Mouse (Mus musculus): Measurements from ENCODE around the gene Tspan14. TPM values are rescaled to one million over a fixed set of nuclear protein-coding genes. Genes with fewer than 3 reads are reported as not detected.
A peak's percentile ranks its signal among the peaks of the same experiment; 100 is the strongest.

Gene Tspan14
- total RNA-seq, 2 experiments from 2014 or later: 11.5 to 12.1 TPM

DNA sequence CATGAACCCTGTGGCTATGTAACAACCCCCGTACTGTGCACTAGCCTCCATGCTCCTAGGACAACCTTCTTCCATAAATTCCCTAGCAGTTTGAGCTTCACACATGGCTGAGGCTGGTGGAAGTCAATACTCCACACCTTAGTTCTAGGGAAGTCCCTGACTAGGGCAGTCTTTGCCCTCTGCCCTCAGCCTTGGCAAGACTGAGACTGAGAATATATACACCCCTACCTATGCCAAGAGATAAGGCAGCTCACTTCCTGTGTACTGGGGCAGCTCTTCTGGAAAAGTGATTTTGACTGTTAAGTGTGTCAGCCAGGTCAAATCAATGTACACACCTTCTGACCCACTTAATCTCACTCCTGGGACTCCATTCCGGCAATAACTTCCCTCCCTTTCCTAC, 39.6 kb downstream of the Tspan14 start:
- DNase-seq: no peak

DNA sequence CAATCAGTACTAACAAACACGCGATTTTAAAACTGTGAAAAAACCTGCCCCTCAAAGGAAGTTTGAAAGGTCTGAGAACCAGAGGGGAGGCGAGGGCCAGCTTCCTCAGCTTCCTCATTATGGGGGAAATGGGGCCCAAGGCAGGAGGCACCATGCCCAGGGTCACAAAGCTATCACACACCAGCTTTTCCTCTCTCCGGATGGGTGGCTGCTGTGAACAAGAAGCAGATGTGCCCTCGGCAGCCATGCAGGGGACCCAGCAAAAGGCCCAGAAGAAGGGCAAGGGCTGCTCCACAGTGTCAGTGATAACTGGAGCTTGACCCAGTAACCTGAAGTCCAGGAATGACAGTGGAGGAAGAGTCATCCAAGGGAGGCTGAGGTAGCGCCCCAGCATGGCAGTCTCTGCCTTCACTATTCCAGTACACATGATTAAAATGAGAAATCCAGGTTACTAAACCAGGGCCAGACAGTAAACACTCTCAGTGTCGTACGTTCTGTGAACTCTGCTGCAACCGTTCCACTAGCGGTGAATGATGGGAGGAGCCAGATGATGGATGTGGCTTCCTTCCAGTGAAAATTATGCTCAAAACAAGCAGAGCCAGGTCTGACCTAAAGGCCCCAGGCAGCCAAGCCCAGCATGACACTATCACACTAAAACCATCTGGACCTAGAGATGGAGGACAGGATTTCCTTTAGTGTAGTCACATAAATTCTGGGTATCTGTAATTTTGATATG, 42.1 kb downstream of the Tspan14 start:
- no peak for DNase-seq
- intact Hi-C loops (cut with DNase I): no loop called here

More for the DNA sequence above, 39.6 kb downstream of the Tspan14 start:
- intact Hi-C loops (cut with DNase I): no loop called here

DNA sequence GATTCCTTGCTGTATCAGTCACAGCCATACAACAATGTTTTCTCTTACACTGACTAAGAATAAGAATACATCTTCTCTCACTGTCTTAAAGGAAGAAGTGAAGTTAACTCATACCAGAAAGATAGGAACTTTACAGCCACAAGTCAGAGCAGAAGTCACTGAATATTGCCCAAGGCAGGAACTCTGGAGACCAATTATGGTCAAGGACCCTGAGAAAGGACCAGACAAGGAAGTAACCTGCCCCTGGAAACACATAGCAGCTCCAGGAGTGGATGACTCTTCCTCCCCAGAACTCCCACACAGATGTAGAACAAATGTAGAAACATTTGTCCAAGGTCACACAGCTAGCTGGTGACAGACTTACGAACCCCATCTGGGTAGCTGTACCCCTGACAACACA, 45.4 kb downstream of the Tspan14 start:
- DNase-seq: no peak
- intact Hi-C loops (cut with DNase I): no loop called here

DNA sequence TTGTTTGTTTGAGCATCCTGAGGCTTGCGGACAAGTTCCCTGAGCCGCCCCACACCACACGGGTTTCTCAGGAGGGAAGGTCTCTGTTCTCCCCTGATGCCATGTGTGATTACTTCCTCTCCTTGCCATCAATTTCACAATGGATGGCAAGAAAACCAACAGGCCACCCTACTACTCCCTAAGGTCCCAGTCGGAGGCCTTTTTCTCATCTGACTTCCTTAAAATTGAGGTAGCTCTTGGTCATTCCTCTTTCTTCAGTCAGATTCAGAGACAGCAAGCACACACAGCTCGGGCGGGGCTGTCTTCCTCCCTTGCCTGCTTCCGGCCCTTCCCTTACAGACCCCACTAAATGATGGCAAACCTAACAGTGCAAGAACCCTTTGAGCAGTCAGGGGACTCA, 47.1 kb downstream of the Tspan14 start:
- intact Hi-C loops (cut with DNase I): no loop called here
- no peak for DNase-seq

DNA sequence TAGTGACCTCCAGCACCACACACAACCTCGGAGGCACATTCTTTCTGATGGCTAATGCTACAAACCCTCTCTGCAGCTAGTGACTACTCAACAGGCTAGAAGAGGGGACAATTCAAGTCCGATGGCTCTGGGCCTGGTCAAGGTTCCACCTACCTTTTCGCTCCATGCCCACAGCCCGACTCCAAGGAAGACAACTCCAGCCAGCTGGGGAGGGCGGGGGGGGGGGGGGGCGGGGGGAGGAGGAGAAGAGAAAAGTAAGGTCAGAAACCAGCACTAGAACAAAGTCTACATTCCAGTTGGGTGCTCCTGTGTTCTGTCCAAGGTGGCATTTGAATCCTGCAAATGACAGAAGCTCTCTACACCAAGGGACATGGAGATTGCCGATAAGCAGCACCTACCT, 48.1 kb downstream of the Tspan14 start:
- DNase-seq: no peak
- intact Hi-C loops (cut with DNase I): no loop called here

DNA sequence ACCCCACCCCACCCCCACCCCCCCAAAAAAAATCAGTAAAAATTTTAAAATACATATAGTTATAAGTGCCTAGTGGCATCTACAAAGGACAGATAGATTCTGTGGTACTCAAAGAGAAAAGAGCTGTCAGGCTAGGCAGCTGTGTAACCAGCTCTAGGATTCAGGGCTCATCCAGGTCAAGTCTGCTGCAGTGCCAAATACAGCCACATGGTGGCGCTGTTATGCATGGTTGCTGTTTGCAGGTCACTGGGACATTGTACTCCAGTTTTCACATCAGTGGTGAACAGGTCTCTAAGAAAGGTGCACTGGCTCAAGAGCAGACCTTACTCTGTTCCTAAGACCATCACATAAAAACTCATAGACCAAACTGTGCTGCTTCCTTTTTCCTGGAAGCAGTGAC, 49.0 kb downstream of the Tspan14 start:
- intact Hi-C loops (cut with DNase I): loop anchor here (1.0 kb wide), 2 partner anchors 57 to 116 kb away; no protein-coding TSS in a partner anchor
- peak; percentile 87 to 94 for DNase-seq

DNA sequence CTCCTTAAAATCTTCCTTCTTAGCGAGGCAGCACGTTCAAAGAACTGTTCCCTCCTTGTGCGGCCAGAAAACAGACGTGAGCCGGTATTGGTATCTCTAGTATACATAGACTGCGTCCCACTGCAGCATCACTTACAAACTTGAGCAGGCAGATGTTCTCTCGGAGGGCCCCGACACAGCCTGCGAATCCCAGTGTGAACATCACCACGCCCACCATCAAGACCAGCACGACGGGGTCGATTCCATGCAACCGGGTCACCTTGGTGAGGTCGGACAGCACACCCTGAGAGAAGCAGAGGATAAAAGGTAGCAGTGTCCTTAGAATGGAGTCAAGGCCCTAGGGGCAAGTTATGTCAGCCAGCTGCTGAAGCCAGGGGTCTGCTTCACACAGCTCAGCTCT, 49.9 kb downstream of the Tspan14 start:
- no peak for DNase-seq
- intact Hi-C loops (cut with DNase I): loop anchor here (1.0 kb wide), 2 partner anchors 58 to 117 kb away; no protein-coding TSS in a partner anchor

DNA sequence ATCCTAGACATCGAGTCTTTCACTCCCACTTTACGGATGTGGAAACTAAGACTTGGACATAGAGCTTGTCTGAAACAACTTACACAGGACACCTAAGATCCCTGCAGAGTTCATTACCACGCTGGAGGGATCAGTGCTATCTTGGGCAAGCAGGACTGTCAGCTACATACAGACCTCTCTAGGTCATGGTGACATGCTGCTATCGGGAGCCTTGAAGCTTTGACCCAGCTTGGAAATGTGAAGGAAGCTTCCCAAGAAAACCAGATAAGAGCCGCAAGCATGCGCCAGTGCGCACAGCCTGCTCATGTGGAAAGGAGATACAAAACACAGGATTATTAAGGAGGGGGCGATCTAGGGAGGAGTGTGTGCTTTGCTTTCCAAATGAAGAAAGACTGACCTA, 50.8 kb downstream of the Tspan14 start:
- intact Hi-C loops (cut with DNase I): no loop called here

DNA sequence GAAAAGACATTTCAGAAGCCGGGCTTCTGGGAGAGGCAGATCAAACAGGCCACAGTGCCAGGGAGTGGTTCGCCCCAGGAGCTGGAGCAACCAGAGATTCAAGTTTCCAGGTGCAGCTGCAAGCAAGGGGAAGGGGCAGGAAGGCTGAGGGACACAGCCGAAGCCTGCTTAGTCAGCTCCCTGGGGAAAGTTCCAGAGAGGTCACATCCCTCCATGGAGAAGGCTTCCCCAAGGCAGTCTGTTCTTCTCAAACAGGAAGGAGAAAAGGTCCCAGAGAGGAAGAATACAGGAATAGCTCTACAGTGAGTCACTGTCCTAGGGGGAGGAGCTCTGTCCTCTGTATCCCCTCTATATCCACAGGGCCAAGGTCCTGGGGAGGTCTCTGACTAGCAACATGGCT, 51.9 kb downstream of the Tspan14 start:
- no peak for DNase-seq
- intact Hi-C loops (cut with DNase I): no loop called here

More for the DNA sequence above, 50.8 kb downstream of the Tspan14 start:
- DNase-seq: no peak

DNA sequence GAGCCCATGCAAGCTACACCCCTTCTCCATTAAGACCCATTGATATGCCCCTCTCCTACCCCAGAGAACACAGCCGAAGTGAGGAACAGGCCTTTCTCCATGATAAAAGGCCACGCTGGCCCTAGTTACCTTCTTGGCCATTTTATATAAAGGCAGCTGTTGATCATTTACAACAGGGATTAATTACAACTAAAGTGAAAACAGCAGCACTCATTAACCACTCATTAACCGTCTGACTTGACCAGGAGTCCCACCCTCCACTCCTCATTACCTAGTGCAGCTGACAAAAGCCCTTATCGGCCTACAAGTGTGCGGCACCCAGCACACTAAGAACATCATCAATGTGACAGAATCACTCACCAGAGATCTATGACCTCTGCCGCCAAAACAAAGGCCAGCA, 52.9 kb downstream of the Tspan14 start:
- DNase-seq: no peak
- intact Hi-C loops (cut with DNase I): no loop called here

DNA sequence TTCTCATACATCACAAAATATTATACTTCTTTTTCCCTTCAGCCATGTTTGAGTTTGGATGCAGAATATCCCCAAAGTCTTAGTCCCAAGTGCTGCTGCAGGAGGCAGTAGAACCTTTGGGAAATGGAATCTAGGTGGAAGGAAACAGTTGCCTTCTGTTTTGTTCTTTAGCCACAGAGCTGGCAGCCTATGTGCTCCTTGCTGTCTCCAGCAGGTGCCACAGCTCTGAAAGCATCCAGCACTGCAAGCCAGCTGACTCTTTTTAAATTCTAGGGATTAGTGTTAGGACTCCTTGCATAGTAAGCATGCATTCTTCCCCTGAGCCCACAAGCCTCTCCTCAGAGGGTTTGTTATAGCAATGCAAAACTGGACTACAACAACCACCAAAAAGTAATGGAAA, 55.1 kb downstream of the Tspan14 start:
- intact Hi-C loops (cut with DNase I): no loop called here
- DNase-seq: no peak

DNA sequence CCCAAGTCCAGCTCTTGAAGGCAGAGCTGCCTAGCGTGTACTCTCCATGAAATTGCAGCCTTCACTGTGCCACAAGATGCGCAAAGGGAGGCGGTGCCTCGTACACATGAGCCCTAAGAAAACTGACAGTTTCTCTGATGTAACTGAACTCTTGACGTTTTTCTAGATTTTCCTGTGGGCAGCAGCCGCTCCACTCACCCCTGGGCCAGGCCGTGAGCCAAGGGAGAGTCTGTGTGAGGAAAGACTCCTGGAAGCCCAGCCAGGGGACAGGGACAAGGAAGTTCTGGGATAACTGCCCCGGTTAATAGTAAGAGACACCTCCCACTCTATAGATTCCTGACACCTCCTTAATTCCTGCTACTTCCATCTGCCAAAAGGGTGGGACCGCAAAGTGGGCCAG, 57.8 kb downstream of the Tspan14 start:
- DNase-seq: no peak
- intact Hi-C loops (cut with DNase I): no loop called here

DNA sequence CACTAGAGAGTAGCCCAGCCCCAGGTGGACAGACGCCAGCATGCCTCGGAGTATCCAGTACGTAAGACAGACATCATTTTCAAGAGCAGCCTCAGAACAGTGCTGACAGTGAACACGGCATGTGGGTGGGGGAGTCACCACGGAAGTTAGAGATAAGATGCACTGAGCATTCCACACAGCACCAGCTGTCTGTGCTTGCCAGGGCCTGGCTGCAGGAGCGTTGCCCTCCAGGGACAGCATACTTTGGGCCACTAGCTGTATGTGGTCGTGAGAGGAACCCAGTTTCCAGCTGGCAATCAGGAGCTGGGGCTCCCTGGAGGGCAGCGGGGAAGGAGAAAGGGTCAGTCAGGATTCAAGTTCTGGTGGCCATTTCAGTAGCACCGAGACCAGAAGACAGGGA, 59.8 kb downstream of the Tspan14 start:
- intact Hi-C loops (cut with DNase I): no loop called here
- DNase-seq: no peak

DNA sequence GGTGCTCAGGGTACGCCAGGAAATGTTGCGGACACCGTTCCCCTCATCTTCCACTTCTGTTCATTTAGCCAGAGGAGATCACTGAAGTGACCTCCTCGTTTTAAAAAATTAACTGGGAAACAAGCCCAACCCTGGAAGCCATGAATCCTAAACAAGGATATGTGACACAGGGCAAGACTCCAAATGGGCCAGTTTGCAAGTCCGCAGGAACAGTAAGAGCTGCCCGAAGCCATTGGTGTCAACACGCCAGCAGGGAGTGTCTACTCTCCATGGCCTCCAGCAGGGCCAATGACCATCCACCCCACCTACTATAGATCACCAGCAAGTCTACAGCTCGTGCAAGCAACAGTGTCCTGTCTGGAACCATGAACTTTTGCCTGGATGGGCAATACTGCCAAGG, 60.8 kb downstream of the Tspan14 start:
- intact Hi-C loops (cut with DNase I): no loop called here

DNA sequence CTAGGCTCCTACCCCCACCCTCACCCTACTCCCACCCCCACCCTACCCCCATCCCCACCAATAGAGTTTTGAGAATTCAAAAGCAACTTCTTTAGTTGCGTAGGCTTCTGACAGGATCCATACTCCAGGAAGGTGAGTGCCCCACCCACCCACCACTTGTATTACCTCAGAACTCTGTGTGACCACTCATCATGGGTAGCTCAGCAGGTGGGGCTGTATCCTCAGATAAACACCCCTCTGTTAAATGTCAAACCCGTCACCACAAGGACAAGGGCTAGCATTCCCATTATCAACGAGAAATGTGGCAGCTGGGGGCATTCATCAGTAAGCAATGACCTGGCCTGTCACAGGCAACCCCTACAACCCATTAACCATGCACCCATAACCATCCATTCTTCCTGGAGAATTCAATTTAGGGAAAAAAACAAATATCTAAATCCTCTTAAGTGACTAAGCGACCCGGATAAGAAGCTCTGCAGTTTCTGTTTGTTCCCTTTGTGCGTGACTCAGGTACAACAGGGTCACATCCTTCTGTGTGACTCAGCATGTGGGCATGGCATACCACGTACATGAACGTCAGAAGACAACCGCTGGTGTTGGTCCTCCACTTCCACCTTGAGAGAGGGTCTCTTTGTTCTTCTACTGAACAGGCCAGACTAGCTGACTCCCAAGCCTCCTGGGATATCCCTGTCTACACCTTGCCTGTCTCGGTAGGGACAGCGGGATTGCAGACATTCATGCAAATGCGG, 64.1 kb downstream of the Tspan14 start:
- DNase-seq: no peak
- intact Hi-C loops (cut with DNase I): no loop called here

More for the DNA sequence above, 60.8 kb downstream of the Tspan14 start:
- DNase-seq: no peak

DNA sequence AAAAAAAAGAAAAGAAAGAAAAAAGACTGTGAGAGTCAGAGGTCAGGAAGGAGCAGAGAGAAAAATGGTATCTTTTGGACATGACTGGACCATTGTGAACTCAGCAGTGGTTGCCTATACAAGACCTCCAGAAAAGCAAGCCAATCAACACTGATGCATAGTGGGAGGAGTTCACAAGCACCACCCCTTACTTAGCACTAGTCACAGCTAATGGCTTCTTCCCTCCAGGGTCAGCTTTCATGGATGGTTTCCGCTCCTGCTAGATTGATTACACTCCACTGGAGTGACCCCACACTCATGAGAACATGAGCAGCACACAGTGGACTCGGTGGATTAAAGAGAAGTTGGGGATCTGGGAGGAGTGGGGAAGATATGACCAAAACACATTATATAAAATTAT, 66.3 kb downstream of the Tspan14 start:
- DNase-seq: no peak
- intact Hi-C loops (cut with DNase I): no loop called here

DNA sequence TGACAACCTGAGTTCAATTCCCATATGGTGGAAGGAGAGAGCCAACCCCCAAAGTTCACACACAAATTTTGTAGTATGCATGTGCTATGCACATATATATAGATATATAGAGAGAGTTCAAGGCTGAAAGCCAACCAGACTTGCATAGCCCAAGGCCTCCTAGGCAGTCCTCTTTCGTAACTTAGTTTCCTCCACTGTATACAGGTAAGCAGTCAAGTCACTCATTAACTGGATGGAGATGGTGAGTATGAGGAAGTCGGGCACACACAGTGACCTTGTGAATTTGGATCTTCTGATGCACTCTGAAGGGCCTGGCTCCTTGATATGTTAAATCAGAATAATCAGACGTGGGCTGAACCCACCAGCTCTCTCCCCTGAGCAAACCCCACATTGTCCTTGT, 68.7 kb downstream of the Tspan14 start:
- no peak for DNase-seq
- intact Hi-C loops (cut with DNase I): no loop called here

DNA sequence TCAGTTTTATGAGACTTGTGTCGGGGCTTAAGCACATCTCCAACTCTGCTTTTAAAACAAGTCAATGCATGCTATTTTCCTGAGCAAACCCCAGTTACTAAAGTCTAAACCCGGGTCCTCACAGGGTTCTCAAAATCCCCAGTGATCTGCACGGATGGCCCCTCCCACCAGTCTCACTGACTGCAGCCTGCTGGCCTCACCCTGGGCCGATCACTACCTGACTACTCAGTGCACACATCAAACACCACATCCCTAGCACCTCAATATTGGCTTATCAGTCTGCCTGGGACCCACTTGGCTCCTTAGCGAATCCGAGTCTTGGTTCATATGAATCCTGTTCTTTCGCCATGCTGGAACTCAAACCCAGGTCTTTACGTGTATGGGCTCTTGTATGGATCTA, 70.9 kb downstream of the Tspan14 start:
- intact Hi-C loops (cut with DNase I): no loop called here
- no peak for DNase-seq

DNA sequence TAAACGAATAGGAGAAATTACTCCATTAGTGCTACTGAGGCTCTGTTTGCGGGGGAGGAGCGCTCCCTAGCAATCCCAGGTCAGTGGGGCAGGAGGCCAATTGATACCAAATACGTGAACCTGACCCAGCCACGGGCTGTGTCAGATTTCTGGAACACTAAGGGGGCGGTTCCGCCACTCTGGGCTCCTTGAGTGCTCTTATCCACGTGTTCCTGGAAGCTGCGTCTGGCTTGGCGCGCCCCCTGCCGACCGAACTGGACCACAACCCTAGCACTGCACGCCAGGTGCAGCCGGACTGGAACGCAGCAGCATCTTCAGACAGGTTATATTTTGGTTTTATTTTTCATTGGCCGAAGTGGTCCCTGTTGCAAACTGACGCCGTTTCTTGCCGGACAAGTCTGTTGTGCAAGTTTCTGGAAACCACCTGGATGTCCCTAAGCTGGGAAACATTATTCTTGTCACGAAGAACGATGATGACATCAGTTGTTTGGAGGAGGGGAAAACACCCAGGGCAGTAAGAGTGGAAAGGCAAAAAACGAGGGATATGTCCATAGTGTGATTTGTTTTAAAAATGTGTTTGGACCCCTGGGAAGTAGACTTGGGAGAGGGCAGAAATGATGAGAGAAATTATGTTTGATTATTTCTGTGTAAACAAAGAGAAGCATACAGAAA, 71.9 kb downstream of the Tspan14 start:
- intact Hi-C loops (cut with DNase I): no loop called here
- DNase-seq: peak; percentile 68 to 72

DNA sequence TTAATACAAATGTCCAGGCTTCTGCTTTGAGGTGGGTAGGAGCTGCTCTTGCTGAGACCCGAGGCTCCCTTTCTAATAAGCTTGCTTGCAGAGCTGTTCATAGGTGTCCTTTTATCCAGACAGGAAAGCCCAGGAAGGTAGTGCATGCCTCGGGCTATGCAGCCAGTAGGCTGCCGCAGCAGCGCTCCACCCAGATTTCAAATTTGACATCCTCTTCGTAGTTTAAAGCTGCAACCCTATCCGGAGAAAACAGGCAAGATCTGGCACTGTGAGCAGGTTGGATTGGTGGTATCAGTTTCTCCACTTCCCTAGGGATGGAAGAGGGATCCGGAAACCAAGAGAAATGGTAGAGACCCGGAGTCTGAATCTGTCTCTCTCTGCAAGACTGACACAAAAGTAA, 72.7 kb downstream of the Tspan14 start:
- intact Hi-C loops (cut with DNase I): no loop called here
- DNase-seq: no peak

DNA sequence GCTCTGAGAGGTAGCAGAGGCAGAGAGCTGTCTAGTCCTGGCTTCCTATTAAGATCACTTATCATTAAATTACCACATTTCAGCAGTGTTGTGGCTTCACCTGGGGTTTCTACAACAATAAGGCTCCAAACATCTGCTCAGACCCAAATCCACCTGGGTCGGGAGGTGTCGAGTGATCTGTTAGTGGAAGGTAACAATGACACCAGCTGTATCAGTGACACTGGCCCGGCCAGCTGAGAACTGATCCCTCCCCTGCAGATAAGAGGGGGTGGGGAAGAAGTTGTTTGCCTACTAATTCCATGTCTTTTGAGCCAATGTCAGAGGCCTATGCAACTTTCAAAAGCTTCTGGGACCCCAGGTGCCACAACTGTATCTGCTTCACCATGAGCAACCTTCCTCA, 73.4 kb downstream of the Tspan14 start, which contains the start of gene Sh2d4b:
Gene Sh2d4b, minus strand, starts transcription at position 71 of the 400 bp plus-strand sequence.
- intact Hi-C loops (cut with DNase I): no loop called here
- no peak for DNase-seq
